Mouse (Mus musculus) intestine, embryonic 16.5 days (tissue): ENCODE results near the gene Nepn. TPM values are rescaled to one million over a fixed set of nuclear protein-coding genes. Genes with fewer than 3 reads are reported as not detected.
A peak's percentile ranks its signal among the peaks of the same experiment; 100 is the strongest.

Experiments
- ATAC-seq: fragments of 200-750 bp; cut with Nextera tagmentation; 2 replicates; pipeline ENCODE4 v1.8.0; 2017; ENCODE audit warnings: moderate TSS enrichment, moderate library complexity
- H3K27ac ChIP-seq: fragments of 300-500 bp; sonication (generic); 2 replicates; pipeline ENCODE4 v1.5.1; 2014; ENCODE audit warnings: mild to moderate bottlenecking, low read length
- H3K27me3 ChIP-seq: fragments of 300-500 bp; sonication (generic); replicated peaks from 2 replicates; pipeline ENCODE4 v1.6.1; 2014; ENCODE audit warnings: low read length, control low read depth, mixed read lengths; ENCODE audit not compliant: control insufficient read depth, insufficient read depth
- H3K36me3 ChIP-seq: fragments of 300-500 bp; sonication (generic); 2 replicates; pipeline ENCODE4 v1.6.1; 2014; ENCODE audit warnings: low read length, control low read depth; ENCODE audit not compliant: control insufficient read depth, insufficient read depth
- H3K4me1 ChIP-seq: fragments of 300-500 bp; sonication (generic); 2 replicates; pipeline ENCODE4 v1.6.1; 2014; ENCODE audit warnings: low read length, control low read depth, mixed read lengths; ENCODE audit not compliant: control insufficient read depth, insufficient read depth
- H3K4me2 ChIP-seq: fragments of 300-500 bp; sonication (generic); 2 replicates; pipeline ENCODE4 v1.6.1; 2014; ENCODE audit warnings: low read depth, low read length, control low read depth
- H3K4me3 ChIP-seq: fragments of 300-500 bp; sonication (generic); 2 replicates; pipeline ENCODE4 v1.5.1; 2014; ENCODE audit warnings: mild to moderate bottlenecking, low read length
- H3K9ac ChIP-seq: fragments of 300-500 bp; sonication (generic); 2 replicates; pipeline ENCODE4 v1.6.1; 2014; ENCODE audit warnings: low read depth, low read length
- H3K9me3 ChIP-seq: fragments of 300-500 bp; sonication (generic); 2 replicates; pipeline ENCODE4 v1.6.1; 2016; ENCODE audit warnings: low read length, control low read depth; ENCODE audit not compliant: control insufficient read depth
- WGBS: fragments of 180-500 bp; shearing (Covaris S2); extraction: QIAGEN DNeasy Blood & Tissue Kit; methylation state at CpG from one replicate; pipeline ENCODE4 v1.1.7; 2014; 5-methylcytosine and 5-hydroxymethylcytosine counted together
- polyA plus RNA-seq: library from polyadenylated mRNA; unstranded; fragments of >200 nt; fragmentation: Nextera tagmentation; extraction: Ambion mirVana; gene quantifications from 2 replicates; pipeline ENCODE4 v1.2.1, GENCODE M21; 2015

Nepn gene
- polyA plus RNA-seq, 1 experiment from 2014 or later, result 0.77 TPM

DNA sequence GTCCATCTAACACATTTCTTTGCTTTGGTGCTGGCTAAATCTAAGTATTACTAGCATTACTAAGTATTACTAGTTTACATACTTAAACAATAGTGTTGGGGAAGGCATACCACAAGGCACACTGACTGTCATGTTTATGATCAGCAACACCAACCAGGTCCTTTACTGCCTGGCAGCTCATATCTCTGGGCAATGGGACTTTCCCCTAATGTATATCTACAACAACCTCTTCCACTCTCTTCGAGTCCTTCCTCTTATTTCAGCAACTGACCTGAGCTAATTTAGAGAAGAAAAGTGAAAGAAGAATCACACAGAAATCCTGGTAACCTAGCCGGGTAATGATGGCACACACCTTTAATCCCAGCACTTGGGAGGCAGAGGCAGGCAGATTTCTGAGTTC is 12.3 kb upstream of the Nepn start:
- 85% methylated on average over 2 of the region's 2 CpGs for WGBS
- Histone ChIP-seq H3K27ac (no peak overlapping the region), H3K36me3 (no peaks in the 10 kb centered on the region; the same call in 1 of the 2 replicates), H3K4me2 (no peak overlapping the region), H3K4me3 (no peak overlapping the region), H3K27me3 (no peaks in the 10 kb centered on the region), H3K4me1 (no peaks in the 10 kb centered on the region), H3K9ac (no peak overlapping the region), H3K9me3 (no peaks in the 10 kb centered on the region)
- ATAC-seq, result no peak

DNA sequence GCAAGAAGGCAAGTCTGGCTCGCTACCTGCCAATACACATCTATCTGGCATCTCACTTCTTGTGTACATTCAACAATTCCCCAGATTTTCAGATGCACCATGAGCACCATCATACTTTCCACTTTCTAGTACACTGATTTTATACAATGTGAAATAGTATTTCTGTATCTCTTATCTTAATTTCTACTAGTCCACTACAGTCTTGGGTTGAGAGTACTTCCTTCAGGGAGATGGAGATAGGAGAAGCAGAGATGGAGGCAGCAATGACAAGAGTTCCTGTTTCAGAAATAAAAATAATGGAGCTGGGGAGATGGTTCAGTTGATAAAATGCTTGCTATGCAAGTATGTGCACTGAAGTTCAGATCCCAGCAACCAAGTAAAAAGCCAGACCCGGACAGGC is 11.0 kb upstream of the Nepn start:
- Histone ChIP-seq H3K4me2 (no peak overlapping the region), H3K9me3 (no peaks in the 10 kb centered on the region), H3K4me3 (no peak overlapping the region), H3K36me3 (no peaks in the 10 kb centered on the region), H3K27ac (no peak overlapping the region), H3K4me1 (0 out of 2 replicates have a peak, but pooled peaks cover 1% of the 10 kb centered on the region), H3K9ac (no peak overlapping the region), H3K27me3 (no peaks in the 10 kb centered on the region)
- ATAC-seq, result no peak
- 88% methylated on average over 2 of the region's 2 CpGs for WGBS

- ATAC-seq, result peak; percentile 34
- under 1% methylated on average over 19 of the region's 19 CpGs for WGBS
Observed at GRCm38 (mm10) chr10:52381321-52381801, 7.4 kb upstream of the Nepn start.

GRCm38 (mm10) chr10:52381845-52382591 is 6.8 kb upstream of the Nepn start, which contains the start of gene Gopc:
Gopc (minus strand) TSS chr10:52382124.
- Histone ChIP-seq H3K27me3 (no peaks in the 10 kb centered on the region), H3K4me2 (peak within 1 kb of the TSS; percentile 74), H3K27ac (peak within 1 kb of the TSS; percentile 96), H3K36me3 (no peaks in the 10 kb centered on the region), H3K9ac (peak within 1 kb of the TSS; percentile 93), H3K4me1 (peaks cover 5% of the 10 kb centered on the region; the same call in 1 of the 2 replicates), H3K4me3 (peak within 1 kb of the TSS; percentile 94), H3K9me3 (no peaks in the 10 kb centered on the region)
- WGBS, result 0% methylated on average over 61 of the region's 71 CpGs
- peak; percentile 99 for ATAC-seq

More at GRCm38 (mm10) chr10:52381321-52381801, 7.4 kb upstream of the Nepn start:
- Histone ChIP-seq H3K27ac (peak overlapping the region; percentile 83), H3K4me2 (peak overlapping the region; percentile 57), H3K4me3 (peak overlapping the region; percentile 94), H3K4me1 (peaks cover 5% of the 10 kb centered on the region; the same call in 1 of the 2 replicates), H3K36me3 (no peaks in the 10 kb centered on the region), H3K27me3 (no peaks in the 10 kb centered on the region), H3K9ac (peak overlapping the region; percentile 93), H3K9me3 (no peaks in the 10 kb centered on the region)

- no peaks in the 10 kb centered on the region for H3K36me3 ChIP-seq
- peaks cover 5% of the 10 kb centered on the region; the same call in 1 of the 2 replicates for H3K4me1 ChIP-seq
- H3K4me2 ChIP-seq, result peak overlapping the region; percentile 74
- H3K9me3 ChIP-seq, result no peaks in the 10 kb centered on the region
- H3K27me3 ChIP-seq, result no peaks in the 10 kb centered on the region
- H3K4me3 ChIP-seq, result peak overlapping the region; percentile 94
- no peak for ATAC-seq
- peak overlapping the region; percentile 96 for H3K27ac ChIP-seq
- 53% methylated on average over 6 of the region's 6 CpGs for WGBS
- H3K9ac ChIP-seq, result peak overlapping the region; percentile 79; the same call in 1 of the 2 replicates
Observed at GRCm38 (mm10) chr10:52383022-52383421, 5.8 kb upstream of the Nepn start.

DNA sequence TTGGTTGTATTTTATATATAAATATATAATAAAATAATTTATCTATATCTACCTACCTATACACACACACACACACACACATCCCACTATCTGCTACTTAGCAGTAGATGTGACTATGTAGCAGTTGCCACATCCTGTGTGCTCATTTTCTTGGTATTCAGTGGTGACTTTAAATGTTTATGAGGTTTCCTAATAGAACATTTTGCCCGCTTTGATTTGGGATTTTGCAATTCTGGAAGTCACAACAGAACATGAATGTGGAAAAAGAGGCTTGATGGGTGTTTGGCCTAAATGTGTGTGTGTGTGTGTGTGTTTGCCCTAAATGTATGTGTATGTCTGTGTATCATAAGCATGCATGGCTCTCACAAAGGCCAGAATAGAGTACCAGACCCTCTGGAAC is 5.2 kb upstream of the Nepn start:
- Histone ChIP-seq H3K4me1 (peaks cover 5% of the 10 kb centered on the region; the same call in 1 of the 2 replicates), H3K27me3 (no peaks in the 10 kb centered on the region), H3K9me3 (no peaks in the 10 kb centered on the region), H3K9ac (no peak overlapping the region), H3K4me2 (no peak overlapping the region), H3K4me3 (no peak overlapping the region), H3K36me3 (no peaks in the 10 kb centered on the region), H3K27ac (no peak overlapping the region)
- no peak for ATAC-seq
- WGBS, result 96% methylated on average over 1 of the region's 1 CpGs

DNA sequence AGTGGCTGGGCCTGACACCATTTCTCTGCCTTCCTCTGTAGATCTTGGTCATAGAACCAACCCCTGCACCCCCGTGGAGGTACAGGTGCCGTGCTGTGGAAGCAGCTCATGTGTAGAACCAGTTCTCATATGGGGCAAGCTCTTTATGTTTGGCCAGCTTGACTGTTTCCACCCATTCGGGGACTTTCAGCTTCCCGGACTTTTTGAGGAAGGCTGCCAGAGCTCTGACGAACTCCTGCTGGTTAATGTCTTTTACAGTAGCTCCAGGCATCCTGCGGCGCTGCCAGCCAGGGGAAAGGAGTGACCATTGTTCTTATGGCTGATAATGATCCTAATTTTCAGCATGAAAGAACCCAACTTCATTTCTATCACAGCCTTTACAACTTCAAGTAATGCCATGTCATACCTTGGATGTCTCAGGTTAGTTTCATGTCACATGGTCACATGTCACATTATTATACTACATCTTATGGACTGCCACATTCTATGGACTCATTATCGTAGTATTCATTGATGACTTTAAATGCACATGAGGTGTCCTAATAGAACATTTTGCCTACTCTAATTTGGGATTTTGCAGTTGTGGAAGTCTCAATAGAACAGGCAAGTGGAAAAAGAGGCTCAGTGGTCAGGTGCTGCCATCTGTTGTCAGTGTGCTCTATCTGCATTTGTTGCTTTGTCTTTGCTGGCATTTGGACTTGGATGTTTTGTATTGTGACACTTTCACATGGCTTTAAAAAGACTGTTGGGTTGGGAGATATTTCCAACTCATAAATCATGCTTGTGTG is 3.8 kb upstream of the Nepn start:
- Histone ChIP-seq H3K4me3 (no peak overlapping the region), H3K4me1 (peaks cover 5% of the 10 kb centered on the region; the same call in 1 of the 2 replicates), H3K27ac (no peak overlapping the region), H3K9ac (no peak overlapping the region), H3K36me3 (no peaks in the 10 kb centered on the region), H3K27me3 (no peaks in the 10 kb centered on the region), H3K4me2 (no peak overlapping the region), H3K9me3 (no peaks in the 10 kb centered on the region)
- WGBS, result 46% methylated on average over 8 of the region's 8 CpGs
- no peak for ATAC-seq

DNA sequence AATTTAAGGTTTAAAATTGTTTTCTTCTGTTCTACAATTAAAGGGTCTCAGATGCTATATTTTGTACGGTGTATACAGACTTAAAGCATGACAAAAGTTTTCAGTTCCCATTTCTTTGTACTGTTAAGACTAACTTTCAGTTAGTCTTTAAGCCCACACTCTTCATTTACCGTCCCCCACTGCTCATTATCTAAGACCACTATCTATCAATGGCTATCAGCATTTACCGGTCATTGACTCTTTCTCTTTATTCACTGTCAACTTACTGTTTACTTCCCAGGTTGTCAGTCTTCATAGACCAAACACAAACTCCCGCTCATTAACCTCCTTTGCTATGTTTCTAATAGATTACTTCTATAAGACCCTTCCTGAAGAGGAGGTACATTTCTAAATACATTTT is 1.6 kb upstream of the Nepn start:
- no peak for ATAC-seq
- no peaks in the 10 kb centered on the region for H3K36me3 ChIP-seq
- no peak overlapping the region for H3K9ac ChIP-seq
- H3K4me3 ChIP-seq, result no peak overlapping the region
- 60% methylated on average over 4 of the region's 4 CpGs for WGBS
- no peaks in the 10 kb centered on the region for H3K27me3 ChIP-seq
- no peak overlapping the region for H3K4me2 ChIP-seq
- H3K27ac ChIP-seq, result no peak overlapping the region
- peaks cover 8% of the 10 kb centered on the region; the same call in 1 of the 2 replicates for H3K4me1 ChIP-seq
- no peaks in the 10 kb centered on the region for H3K9me3 ChIP-seq

GRCm38 (mm10) chr10:52389438-52389837 is 666 bp downstream of the Nepn start:
- no peak for ATAC-seq
- Histone ChIP-seq H3K9me3 (no peaks in the 10 kb centered on the region), H3K4me1 (0 out of 2 replicates have a peak, but pooled peaks cover 3% of the 10 kb centered on the region), H3K36me3 (no peaks in the 10 kb centered on the region), H3K27ac (no peak overlapping the region), H3K4me2 (no peak overlapping the region), H3K9ac (no peak overlapping the region), H3K4me3 (no peak overlapping the region), H3K27me3 (no peaks in the 10 kb centered on the region)
- WGBS, result 76% methylated on average over 3 of the region's 3 CpGs
